Mouse (Mus musculus): ENCODE measurements around the gene Gsc2. TPM values are rescaled to one million over a fixed set of nuclear protein-coding genes. Genes with fewer than 3 reads are reported as not detected.
A peak's percentile ranks its signal among the peaks of the same experiment; 100 is the strongest.

Gsc2 gene
- total and polyA plus RNA-seq, 3 experiments: not detected

- Histone ChIP-seq H3K4me2 (ENCODE audit: insufficient read depth, low read depth, poor library complexity, severe bottlenecking) (peak within 1 kb of the TSS; percentile 80), H3K27ac (ENCODE audit: insufficient read depth, low read depth) (peak within 1 kb of the TSS; percentile 10; the same call in 1 of the 2 replicates), H3K27me3 (replicated peaks) (peaks cover 25% of the 10 kb centered on the region), H3K36me3 (replicated peaks in 1 of 2; ENCODE audit: control insufficient read depth in 1 of 2, insufficient read depth in 1 of 2, low read length in 1 of 2) (peaks cover 34 to 39% of the 10 kb centered on the region in 2 experiments), H3K4me3 (replicated peaks in 1 of 3; ENCODE audit: low read depth in 2 of 3, low read length in 2 of 3, poor library complexity in 1 of 3) (peak within 1 kb of the TSS; percentile 73 to 90 (median 78)), H3K9ac (ENCODE audit: insufficient read depth, low read depth) (peak within 1 kb of the TSS; percentile 74), H3K9me3 (replicated peaks; ENCODE audit: low read length) (peaks cover 8% of the 10 kb centered on the region), H3K4me1 (ENCODE audit: control insufficient read depth in 1 of 2, insufficient read depth in 2 of 2) (peaks cover 4 to 9% of the 10 kb centered on the region in 2 experiments; a peak in 3 of 4 replicates), H3K79me2 (replicated peaks; ENCODE audit: control insufficient read depth, extremely low read depth, insufficient read depth, poor library complexity, severe bottlenecking) (peaks cover 14% of the 10 kb centered on the region)
- dilution Hi-C loops (cut with MboI; ENCODE audit: extremely low pct_ligation_motif_present, extremely low pct_unique_long_range_greater_than_20kb, low sequenced_read_pairs) (no loop called here), in situ Hi-C loops (cut with MboI; ENCODE audit: low pct_ligation_motif_present, low pct_unique_long_range_greater_than_20kb, low sequenced_read_pairs) (loop anchor here (5.0 kb wide), 2 partner anchors 76 to 126 kb away; no protein-coding TSS in a partner anchor)
- TF ChIP-seq E2F4 (IDR thresholded peaks at IDR 0.05; ENCODE audit: insufficient replicate concordance, low read depth, low read length) (no peak), ELF1 (IDR thresholded peaks at IDR 0.05; ENCODE audit: low read depth, low read length) (peak; percentile 91), JUND (conservative IDR thresholded peaks at IDR 0.05; ENCODE audit: low read depth, low read length) (peak; percentile 66), ZNF384 (IDR thresholded peaks at IDR 0.05; ENCODE audit: low read depth, low read length) (peak; percentile 100), EP300 (IDR thresholded peaks at IDR 0.05; ENCODE audit: low read length) (no peak), ETS1 (conservative IDR thresholded peaks at IDR 0.05; ENCODE audit: low read depth, low read length) (no peak; the same call in 1 of the 2 replicates), TBP (conservative IDR thresholded peaks at IDR 0.05; ENCODE audit: low read depth, low read length) (peak; percentile 75), IRF4 (IDR thresholded peaks at IDR 0.05; ENCODE audit: low read depth, low read length) (peak; percentile 76), MEF2A (IDR thresholded peaks at IDR 0.05; ENCODE audit: borderline replicate concordance, low read depth, low read length) (peak; percentile 77), BHLHE40 (IDR thresholded peaks at IDR 0.05; ENCODE audit: low read depth, low read length) (peak; percentile 39; the same call in 1 of the 2 replicates), KAT2A (IDR thresholded peaks at IDR 0.05; ENCODE audit: insufficient replicate concordance, low read length) (peak; percentile 94; the same call in 1 of the 2 replicates), NELFE (IDR thresholded peaks at IDR 0.05; ENCODE audit: low read depth, low read length) (peak; percentile 87), MAZ (IDR thresholded peaks at IDR 0.05; ENCODE audit: low read depth, low read length) (peak; percentile 61; the same call in 1 of the 2 replicates), CTCF (conservative IDR thresholded peaks at IDR 0.05 in 1 of 2, IDR thresholded peaks at IDR 0.05 in 1 of 2; ENCODE audit: low read depth in 2 of 2, low read length in 2 of 2) (peak; percentile 66 to 96), POLR2A (IDR thresholded peaks at IDR 0.05; ENCODE audit: low read depth, low read length) (peak; percentile 92), CHD2 (IDR thresholded peaks at IDR 0.05; ENCODE audit: low read length) (peak; percentile 87), TCF12 (IDR thresholded peaks at IDR 0.05; ENCODE audit: low read depth, low read length) (peak; percentile 64; the same call in 1 of the 2 replicates), UBTF (IDR thresholded peaks at IDR 0.05; ENCODE audit: low read depth, low read length) (no peak), SIN3A (IDR thresholded peaks at IDR 0.05; ENCODE audit: low read length) (peak; percentile 98), NRF1 (IDR thresholded peaks at IDR 0.05; ENCODE audit: low read depth, low read length) (peak; percentile 64), CHD1 (IDR thresholded peaks at IDR 0.05; ENCODE audit: low read depth, low read length) (no peak), POLR2AphosphoS2 (IDR thresholded peaks at IDR 0.05; ENCODE audit: low read depth, low read length) (peak; percentile 61; the same call in 1 of the 2 replicates), MAFK (IDR thresholded peaks at IDR 0.05; ENCODE audit: insufficient replicate concordance, low read length) (no peak), USF1 (IDR thresholded peaks at IDR 0.05; ENCODE audit: low read depth, low read length) (no peak), PAX5 (IDR thresholded peaks at IDR 0.05; ENCODE audit: low read length) (no peak), GABPA (IDR thresholded peaks at IDR 0.05; ENCODE audit: insufficient replicate concordance, low read depth, low read length) (peak; percentile 56; the same call in 1 of the 2 replicates), ZKSCAN1 (IDR thresholded peaks at IDR 0.05; ENCODE audit: borderline replicate concordance, low read depth, low read length) (no peak), ZC3H11A (IDR thresholded peaks at IDR 0.05; ENCODE audit: low read depth, low read length) (no peak), MXI1 (IDR thresholded peaks at IDR 0.05; ENCODE audit: low read depth, low read length) (peak; percentile 93), JUN (IDR thresholded peaks at IDR 0.05; ENCODE audit: insufficient read depth, low read depth, low read length) (no peak), MAX (IDR thresholded peaks at IDR 0.05; ENCODE audit: low read length) (no peak; the same call in none of the 2 replicates), RCOR1 (conservative IDR thresholded peaks at IDR 0.05; ENCODE audit: low read depth, low read length) (0 out of 2 replicates have a peak, but pooled peaks have one; percentile 42), MYC (IDR thresholded peaks at IDR 0.05; ENCODE audit: low read depth, low read length) (peak; percentile 91), HCFC1 (IDR thresholded peaks at IDR 0.05; ENCODE audit: low read depth, low read length) (peak; percentile 99), RAD21 (IDR thresholded peaks at IDR 0.05; ENCODE audit: low read depth, low read length) (peak; percentile 76), ZMIZ1 (IDR thresholded peaks at IDR 0.05; ENCODE audit: low read depth, low read length) (0 out of 2 replicates have a peak, but pooled peaks have one; percentile 61), SMC3 (IDR thresholded peaks at IDR 0.05; ENCODE audit: low read depth, low read length) (peak; percentile 82), USF2 (conservative IDR thresholded peaks at IDR 0.05; ENCODE audit: low read depth, low read length) (no peak)
- peak; percentile 99 for DNase-seq (ENCODE audit: extremely low read depth)
These were observed 3.7 kb downstream of the Gsc2 start, which contains the start of gene Ess2 for GRCm38 (mm10) chr16:17911052-17911595. Ess2 (minus strand) TSS chr16:17911348.
